Mouse (Mus musculus) c-Kit-positive CD71-positive TER-119-negative erythroid progenitor cells, embryonic 14.5 days (primary cell): ENCODE data around the gene Gatb.
"Not testable (repeated sequence)": the region's sequence is repeated elsewhere in the genome, so short reads cannot be mapped to it uniquely, and the experiment has no call there.

Experiments
- DNase-seq: peaks from one replicate; pipeline ENCODE4 v3.0.0-alpha.2; 2013; ENCODE audit warnings: low read depth

The Gatb gene

DNA sequence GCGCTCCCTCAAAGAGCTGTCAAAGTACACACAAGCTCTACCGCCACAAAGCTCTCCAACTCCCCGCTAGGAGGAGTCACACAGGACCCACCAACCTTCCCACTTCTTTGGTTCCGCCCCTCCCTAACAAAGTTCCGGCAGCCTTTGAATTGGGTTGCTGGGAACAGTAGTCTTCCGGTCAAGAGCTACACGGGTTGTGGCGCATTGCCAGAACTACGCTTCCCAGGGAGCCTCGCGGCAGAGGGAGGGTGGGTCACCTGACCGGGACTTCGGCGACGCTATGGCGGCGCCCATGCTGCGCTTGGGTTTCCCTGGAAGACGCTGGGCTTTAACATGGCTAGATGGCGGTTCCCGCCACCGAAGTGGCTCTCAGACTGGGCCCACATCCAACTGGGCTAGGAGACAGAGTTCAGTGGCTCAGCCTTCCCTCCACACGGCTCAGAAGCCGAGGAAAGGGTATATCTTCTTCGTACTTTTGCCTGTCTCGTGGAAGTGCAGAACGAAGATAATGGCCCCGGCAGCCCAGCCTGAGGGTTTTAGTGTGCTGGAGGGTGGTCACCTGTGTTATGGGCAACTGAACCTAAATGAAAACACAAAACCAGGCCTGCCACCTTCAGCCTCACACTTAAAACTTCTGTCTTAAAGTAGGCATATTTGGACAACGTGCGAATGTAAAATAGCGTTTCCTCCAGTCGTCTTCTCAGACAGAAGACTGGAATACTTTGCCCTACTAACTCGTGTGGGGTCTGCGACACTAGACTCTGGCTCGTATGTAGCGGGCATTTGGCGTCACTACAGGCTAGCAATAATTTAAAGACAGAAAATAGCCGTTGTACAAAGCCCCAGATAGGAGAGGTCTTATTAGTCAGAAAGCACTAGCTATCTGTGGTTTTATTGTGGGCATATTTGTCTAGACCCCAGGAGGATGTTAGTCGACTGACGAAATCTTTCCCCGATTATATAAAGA lies at the start of gene Gatb:
TSS of gene Gatb (plus strand) at position 256 of the 967 bp plus-strand sequence.
- DNase-seq = peak; percentile 99

DNA sequence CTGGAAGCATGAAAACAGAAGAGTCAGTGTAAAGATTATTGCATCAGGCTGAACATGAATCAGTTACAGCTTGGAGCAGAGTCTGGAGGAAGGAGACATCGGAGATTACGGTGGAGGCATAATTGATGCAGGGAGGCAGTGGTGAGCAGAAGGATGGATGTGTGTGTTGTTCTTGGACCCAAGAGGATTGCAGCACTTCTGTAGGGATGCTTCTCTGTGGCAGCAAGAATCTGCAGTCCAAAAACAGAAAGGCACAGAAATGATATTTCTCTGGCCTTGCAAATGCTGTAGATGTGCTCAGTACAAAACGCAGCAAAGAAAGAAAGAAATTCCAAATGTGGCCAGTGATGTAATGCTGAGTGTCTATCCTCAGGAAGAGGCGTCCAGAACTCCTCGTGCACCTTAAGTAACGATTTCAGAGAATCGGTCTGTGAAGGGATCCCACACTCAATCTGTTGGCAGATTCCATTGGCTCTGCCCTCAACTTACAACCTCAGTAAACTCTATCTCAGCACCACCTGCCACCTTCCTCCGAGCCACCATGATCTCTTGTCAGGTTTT lies 43.2 kb upstream of the Gatb start:
- DNase-seq = no peak

GRCm38 (mm10) chr3:85532376-85532775 lies 41.5 kb upstream of the Gatb start:
- no peak for DNase-seq

- no peak for DNase-seq
These were observed 38.9 kb upstream of the Gatb start for GRCm38 (mm10) chr3:85535042-85535441.

GRCm38 (mm10) chr3:85535621-85536520 lies 38.0 kb upstream of the Gatb start:
- DNase-seq = no peak

- no peak for DNase-seq
These were observed 31.2 kb upstream of the Gatb start for GRCm38 (mm10) chr3:85542765-85543164.

DNA sequence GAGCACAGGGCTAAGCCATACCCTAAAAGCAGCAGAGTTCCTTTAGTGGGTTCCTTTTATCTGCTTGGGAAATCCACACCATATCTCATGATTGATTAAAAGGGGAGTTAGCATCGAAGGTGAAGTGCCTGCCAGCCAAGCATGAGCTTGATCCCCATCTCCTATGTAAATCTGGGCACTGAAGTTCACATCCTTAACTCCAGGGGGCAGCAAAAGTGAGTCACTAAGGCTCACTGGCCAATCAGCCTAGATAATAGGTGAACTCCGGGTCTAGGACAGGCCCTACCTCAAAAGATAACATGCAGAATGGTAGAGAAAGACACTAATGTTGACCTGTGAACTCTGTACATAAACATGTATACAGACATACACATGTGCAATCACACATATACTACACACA lies 30.3 kb upstream of the Gatb start:
- DNase-seq = peak; percentile 32

DNA sequence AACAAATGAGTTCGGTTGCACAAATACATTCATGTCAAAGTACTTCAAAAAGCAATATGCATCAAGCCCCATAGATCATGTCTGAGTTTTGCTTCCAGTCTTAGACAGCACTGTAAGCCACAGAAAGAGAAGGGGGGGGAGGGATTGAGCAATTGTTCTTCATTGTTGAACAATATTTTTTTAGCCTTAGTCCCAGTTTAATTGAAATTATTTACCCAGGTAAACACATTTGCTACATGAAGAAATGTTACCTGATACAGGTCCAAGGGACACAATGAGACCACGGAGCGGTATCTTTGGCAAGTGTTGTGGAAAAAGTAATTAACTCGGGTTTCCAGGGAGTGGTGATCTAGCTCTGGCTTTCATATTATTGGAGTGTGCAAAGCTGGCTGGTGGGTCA lies 23.6 kb upstream of the Gatb start:
- DNase-seq = no peak

- no peak for DNase-seq
These were observed 22.6 kb upstream of the Gatb start for GRCm38 (mm10) chr3:85551352-85551751.

GRCm38 (mm10) chr3:85553731-85554277 lies 20.1 kb upstream of the Gatb start:
- DNase-seq = no peak

- DNase-seq = no peak
These were observed 9.3 kb upstream of the Gatb start for GRCm38 (mm10) chr3:85564603-85565002.

- DNase-seq = no peak
These were observed 2.6 kb upstream of the Gatb start for GRCm38 (mm10) chr3:85571276-85571675.

DNA sequence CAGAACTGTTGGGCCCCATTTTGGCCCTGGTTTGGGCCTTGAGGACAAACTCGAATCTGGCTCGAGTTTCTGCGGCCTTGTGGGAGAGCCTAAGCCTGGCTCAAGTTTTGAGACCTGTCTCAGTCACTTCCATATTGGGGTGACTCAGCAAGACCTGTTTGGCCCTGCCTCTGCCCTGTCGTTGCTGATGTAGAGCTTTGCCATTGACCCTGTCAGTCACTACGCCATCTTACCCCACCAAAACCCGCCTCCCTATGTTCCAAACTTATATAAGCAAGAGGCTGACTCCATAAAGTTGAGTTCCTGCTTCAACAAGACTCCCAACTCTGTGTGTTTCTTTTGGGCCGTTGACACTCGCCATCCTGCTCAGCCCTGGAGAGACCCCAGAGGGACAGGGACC lies 1.4 kb upstream of the Gatb start:
- not testable (repeated sequence) for DNase-seq

GRCm38 (mm10) chr3:85573216-85573863 lies 579 bp upstream of the Gatb start:
- no peak for DNase-seq

DNA sequence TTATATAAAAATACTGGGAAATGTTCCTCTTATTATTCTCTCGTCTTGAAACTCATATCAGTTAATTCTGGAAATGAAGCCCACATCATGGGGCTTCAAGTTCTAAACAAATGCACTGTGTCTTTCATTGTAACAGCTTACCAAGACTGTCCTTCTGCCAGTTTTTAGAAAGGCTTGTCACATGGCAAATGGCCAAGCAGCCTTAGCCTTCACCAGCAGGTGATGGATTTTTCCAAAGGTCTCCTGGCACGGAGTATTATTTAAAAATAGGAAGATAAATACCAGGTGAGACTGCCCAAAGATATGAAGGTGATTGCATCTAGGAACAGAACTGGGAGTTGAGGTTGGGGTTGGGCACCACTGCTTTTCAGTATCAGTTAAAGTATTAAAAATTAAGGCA lies 8.8 kb downstream of the Gatb start:
- DNase-seq = no peak

- no peak for DNase-seq
These were observed 9.3 kb downstream of the Gatb start for GRCm38 (mm10) chr3:85583194-85583593.

DNA sequence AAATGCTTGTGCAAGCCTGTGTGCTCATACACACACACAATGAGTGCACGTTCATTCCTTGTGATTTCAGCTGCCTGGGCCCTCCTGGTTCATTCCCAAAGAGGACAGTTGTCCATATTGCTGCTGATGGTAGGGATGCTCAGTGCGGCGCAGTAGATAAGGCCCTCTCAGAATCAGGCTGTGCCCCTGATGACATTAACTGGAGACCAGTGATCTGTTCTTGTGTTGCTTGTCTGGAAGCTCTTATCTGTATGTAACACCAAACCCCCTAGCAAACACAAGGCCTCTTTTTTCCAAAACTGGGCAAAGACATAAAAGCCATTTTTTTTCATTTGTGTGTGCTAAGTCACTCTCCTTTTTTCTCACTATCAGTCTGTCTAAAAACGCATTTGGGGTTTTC lies 11.0 kb downstream of the Gatb start:
- peak; percentile 71 for DNase-seq

- peak; percentile 65 for DNase-seq
These were observed 14.8 kb downstream of the Gatb start for GRCm38 (mm10) chr3:85588701-85589100.

GRCm38 (mm10) chr3:85590090-85590754 lies 16.3 kb downstream of the Gatb start:
- DNase-seq = no peak

GRCm38 (mm10) chr3:85592067-85592466 lies 18.1 kb downstream of the Gatb start:
- peak; percentile 87 for DNase-seq

DNA sequence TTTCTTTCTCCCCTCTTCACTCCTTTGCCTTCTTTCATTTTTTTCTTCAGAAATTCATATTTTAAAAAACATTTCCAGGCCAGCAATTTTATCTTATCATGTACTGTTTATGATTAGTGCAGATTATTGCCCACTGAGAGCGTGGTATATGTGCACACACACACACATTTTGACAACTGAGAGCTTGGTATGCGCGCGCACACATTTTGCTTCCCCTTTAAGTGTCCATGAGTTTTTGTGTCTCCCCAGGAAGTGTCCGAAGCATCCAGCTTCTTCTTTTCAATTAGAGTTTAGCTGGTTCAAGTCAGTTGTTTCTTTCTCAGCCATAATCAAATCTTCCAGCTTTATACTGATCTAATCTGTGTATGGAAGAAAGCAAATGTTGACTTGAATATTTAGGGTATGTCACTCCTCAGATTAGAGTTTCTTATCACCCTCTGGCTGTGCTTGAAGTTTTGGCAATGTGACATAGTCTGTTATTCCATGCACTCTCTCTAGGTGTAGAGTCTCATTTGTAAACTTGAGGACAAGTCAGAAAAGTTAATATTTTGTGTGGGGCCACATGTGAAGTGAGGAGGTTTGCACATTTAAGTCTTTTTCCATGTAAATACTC lies 18.8 kb downstream of the Gatb start:
- DNase-seq = peak; percentile 40
